Mouse (Mus musculus) lung, embryonic 14.5 days (tissue): ENCODE measurements around the gene Sytl2. TPM values are rescaled to one million over a fixed set of nuclear protein-coding genes. Genes with fewer than 3 reads are reported as not detected.
A peak's percentile ranks its signal among the peaks of the same experiment; 100 is the strongest.

Source experiments
- ATAC-seq: fragments of 200-750 bp; cut with Nextera tagmentation; 2 replicates; pipeline ENCODE4 v1.8.0; 2017; ENCODE audit warnings: mild to moderate bottlenecking, moderate TSS enrichment, moderate library complexity; ENCODE audit not compliant: insufficient read depth
- DNase-seq: peaks from one replicate; pipeline ENCODE4 v3.0.0-alpha.2; 2015
- H3K27ac ChIP-seq: fragments of 300-500 bp; sonication (generic); 2 replicates; pipeline ENCODE4 v1.5.1; 2014; ENCODE audit warnings: low read depth, mild to moderate bottlenecking, moderate library complexity
- H3K27me3 ChIP-seq: fragments of 300-500 bp; sonication (generic); 2 replicates; pipeline ENCODE4 v1.6.1; 2014; ENCODE audit warnings: low read length, control low read depth; ENCODE audit not compliant: insufficient read depth
- H3K36me3 ChIP-seq: fragments of 300-500 bp; sonication (generic); 2 replicates; pipeline ENCODE4 v1.6.1; 2014; ENCODE audit warnings: control low read depth; ENCODE audit not compliant: insufficient read depth
- H3K4me1 ChIP-seq: fragments of 300-500 bp; sonication (generic); 2 replicates; pipeline ENCODE4 v1.6.1; 2014; ENCODE audit warnings: antibody characterized with exemption, control low read depth; ENCODE audit not compliant: insufficient read depth
- H3K4me2 ChIP-seq: fragments of 300-500 bp; sonication (generic); 2 replicates; pipeline ENCODE4 v1.6.1; 2014; ENCODE audit warnings: mild to moderate bottlenecking
- H3K4me3 ChIP-seq: fragments of 300-500 bp; sonication (generic); 2 replicates; pipeline ENCODE4 v1.5.1; 2014; ENCODE audit warnings: low read depth, low read length
- H3K9ac ChIP-seq: fragments of 300-500 bp; sonication (generic); 2 replicates; pipeline ENCODE4 v1.6.1; 2014
- H3K9me3 ChIP-seq: fragments of 300-500 bp; sonication (generic); 2 replicates; pipeline ENCODE4 v1.6.1; 2016; ENCODE audit warnings: low read depth, low read length, control low read depth
- CTCF ChIP-seq: IDR thresholded peaks from 2 replicates; pipeline ENCODE4 v1.5.1; 2016; ENCODE audit warnings: antibody characterized with exemption, low read depth
- WGBS: fragments of 180-500 bp; shearing (Covaris S2); extraction: QIAGEN DNeasy Blood & Tissue Kit; methylation state at CpG from one replicate; pipeline ENCODE4 v1.1.7; 2014; 5-methylcytosine and 5-hydroxymethylcytosine counted together
- polyA plus RNA-seq: library from polyadenylated mRNA; unstranded; fragments of >200 nt; fragmentation: Nextera tagmentation; extraction: Ambion mirVana; gene quantifications from 2 replicates; pipeline ENCODE4 v1.2.1, GENCODE M21; 2014

Gene Sytl2
- polyA plus RNA-seq, 1 experiment from 2014 or later: 4.0 TPM

- Histone ChIP-seq H3K9ac (peak overlapping the region; percentile 98), H3K36me3 (peaks cover 20% of the 10 kb centered on the region), H3K9me3 (no peaks in the 10 kb centered on the region), H3K27me3 (no peaks in the 10 kb centered on the region), H3K4me2 (peak overlapping the region; percentile 98), H3K27ac (peak overlapping the region; percentile 98), H3K4me1 (no peaks in the 10 kb centered on the region), H3K4me3 (peak overlapping the region; percentile 97)
- DNase-seq (peak; percentile 75), ATAC-seq (peak; percentile 72)
- under 1% methylated on average over 123 of the region's 123 CpGs for WGBS
- TF ChIP-seq CTCF: peak; percentile 40
Measured at GRCm38 (mm10) chr7:90443101-90444091, 141.3 kb downstream of the Sytl2 start.

DNA sequence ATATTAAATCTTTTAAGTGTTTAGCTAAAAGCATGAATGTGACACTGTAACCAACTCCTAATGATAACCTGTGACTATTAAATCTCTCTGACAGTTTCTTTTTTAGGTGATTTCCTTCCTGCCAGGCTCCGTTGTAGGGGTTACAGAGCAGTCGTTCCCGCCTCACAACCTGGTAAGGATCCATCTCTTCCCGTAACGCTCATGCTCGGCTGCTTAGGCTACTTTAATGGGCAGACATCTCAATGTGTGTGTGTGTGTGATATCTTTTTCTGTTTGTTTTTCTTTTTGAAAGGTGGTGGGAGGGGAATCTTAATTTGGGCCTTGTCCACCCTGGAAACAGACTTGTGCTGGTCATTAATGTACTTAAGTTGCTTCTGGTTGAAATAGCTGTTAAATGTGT, 142.2 kb downstream of the Sytl2 start:
- WGBS: 0% methylated on average over 6 of the region's 6 CpGs
- Histone ChIP-seq H3K9me3 (no peaks in the 10 kb centered on the region), H3K36me3 (peaks cover 23% of the 10 kb centered on the region), H3K4me2 (peak overlapping the region; percentile 98), H3K9ac (peak overlapping the region; percentile 98), H3K4me3 (peak overlapping the region; percentile 97), H3K4me1 (no peaks in the 10 kb centered on the region), H3K27me3 (no peaks in the 10 kb centered on the region), H3K27ac (no peak overlapping the region)
- TF ChIP-seq CTCF: no peak
- DNase-seq (peak; percentile 39), ATAC-seq (no peak)

DNA sequence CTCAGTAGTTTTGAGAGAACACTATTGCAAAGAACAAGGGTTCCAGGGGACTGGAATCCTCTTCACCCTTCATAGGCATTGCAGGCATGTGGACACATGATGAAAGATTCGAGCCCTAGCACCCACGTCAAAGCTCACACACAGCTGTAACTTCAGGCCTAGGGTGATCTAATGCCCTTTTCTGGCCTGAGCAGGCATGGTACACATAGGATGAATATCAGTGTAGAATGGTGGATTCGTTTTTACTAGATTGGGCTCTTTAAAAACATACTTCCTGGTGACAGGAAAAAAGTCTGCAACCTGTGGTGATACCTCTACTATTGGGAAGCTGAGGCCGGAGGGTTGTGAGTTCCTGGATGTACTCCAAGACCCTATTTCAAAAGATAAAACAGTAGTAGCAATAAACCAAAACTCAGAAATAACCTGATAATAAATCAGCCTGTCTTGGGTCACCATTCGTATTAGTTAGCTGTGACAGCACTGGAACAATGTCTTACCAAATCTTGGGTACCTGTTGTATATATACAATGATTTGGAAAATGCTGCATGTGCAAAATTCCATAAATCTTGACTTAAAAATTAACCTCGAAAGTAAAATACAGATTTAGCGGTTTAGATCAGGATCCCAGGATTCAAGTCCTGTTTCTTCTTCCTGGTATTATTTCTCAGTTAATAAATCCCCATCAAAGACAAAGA, 154.2 kb downstream of the Sytl2 start:
- TF ChIP-seq CTCF: no peak
- WGBS: 22% methylated on average over 7 of the region's 7 CpGs
- Histone ChIP-seq H3K27ac (peak overlapping the region; percentile 83), H3K36me3 (peaks cover 26% of the 10 kb centered on the region), H3K9ac (peak overlapping the region; percentile 61), H3K27me3 (no peaks in the 10 kb centered on the region), H3K4me1 (no peaks in the 10 kb centered on the region), H3K4me2 (peak overlapping the region; percentile 76), H3K9me3 (no peaks in the 10 kb centered on the region), H3K4me3 (peak overlapping the region; percentile 65)
- DNase-seq: no peak
- ATAC-seq: no peak

DNA sequence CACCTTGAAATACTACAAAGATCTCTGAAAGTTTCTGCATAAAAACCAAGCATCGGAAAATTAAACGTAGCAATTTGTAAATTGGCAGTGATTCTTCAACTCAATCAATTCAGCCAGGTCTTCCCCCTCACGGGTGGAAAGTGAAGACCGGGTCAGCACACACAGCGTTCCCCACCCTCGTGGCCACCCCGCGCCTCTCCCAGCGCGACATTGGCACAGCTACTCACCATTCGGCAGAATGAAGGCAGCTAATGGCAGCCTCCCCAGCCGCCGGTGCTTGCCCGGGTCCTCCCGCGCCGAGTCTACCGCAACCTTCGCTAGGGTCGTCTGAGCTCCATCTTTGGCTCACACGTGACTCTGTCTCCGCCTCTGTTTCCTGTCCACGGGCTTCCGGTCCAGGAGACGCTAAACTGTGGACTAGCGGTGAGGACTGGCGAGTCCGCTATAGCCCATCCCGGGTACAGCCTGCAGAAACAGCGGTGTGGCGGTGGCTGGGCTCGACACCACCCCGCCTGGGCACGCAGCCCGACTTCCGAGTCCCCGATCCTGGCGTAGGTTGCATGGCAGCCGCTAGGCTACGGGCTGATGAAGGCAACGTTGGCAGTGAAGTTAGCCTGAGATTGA, 154.9 kb downstream of the Sytl2 start, which contains the start of gene Tmem126a:
Gene Tmem126a, minus strand, starts transcription at position 385 of the 624 bp plus-strand sequence.
- Histone ChIP-seq H3K4me1 (no peaks in the 10 kb centered on the region), H3K4me3 (peak within 1 kb of the TSS; percentile 65), H3K36me3 (peaks cover 19% of the 10 kb centered on the region), H3K27me3 (no peaks in the 10 kb centered on the region), H3K9ac (peak within 1 kb of the TSS; percentile 61), H3K9me3 (no peaks in the 10 kb centered on the region), H3K4me2 (peak within 1 kb of the TSS; percentile 76), H3K27ac (peak within 1 kb of the TSS; percentile 83)
- WGBS: under 1% methylated on average over 41 of the region's 41 CpGs
- DNase-seq (peak; percentile 93), ATAC-seq (peak; percentile 98)
- peak; percentile 60 for TF ChIP-seq CTCF

DNA sequence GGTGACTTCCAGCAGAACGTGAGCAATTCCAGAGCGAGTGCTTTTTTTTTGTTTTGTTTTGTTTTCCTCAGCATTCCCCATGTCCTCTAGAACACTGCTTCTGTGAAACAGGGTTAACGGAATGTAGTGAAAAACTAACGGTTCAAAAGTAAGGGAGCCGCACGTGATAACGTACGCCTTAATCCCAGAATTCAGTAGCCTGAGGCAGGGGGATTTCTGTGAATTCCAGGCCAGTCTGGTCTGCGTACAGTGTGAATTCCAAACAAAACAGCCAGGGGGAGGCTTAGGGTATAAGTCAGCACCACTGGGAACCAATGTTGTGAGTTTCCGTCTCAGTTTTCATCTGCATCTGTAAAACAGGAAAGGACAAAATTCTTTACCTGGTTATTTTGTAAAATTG, 155.5 kb downstream of the Sytl2 start:
- 16% methylated on average over 10 of the region's 10 CpGs for WGBS
- Histone ChIP-seq H3K27ac (peak overlapping the region; percentile 83), H3K4me1 (no peaks in the 10 kb centered on the region), H3K9ac (peak overlapping the region; percentile 61), H3K4me3 (peak overlapping the region; percentile 65), H3K27me3 (no peaks in the 10 kb centered on the region), H3K9me3 (no peaks in the 10 kb centered on the region), H3K4me2 (peak overlapping the region; percentile 76), H3K36me3 (peaks cover 16% of the 10 kb centered on the region)
- ATAC-seq (peak; percentile 72), DNase-seq (peak; percentile 66)
- 0 out of 2 replicates have a peak, but pooled peaks have one; percentile 29 for TF ChIP-seq CTCF

Other genes starting within 250 kb of the Sytl2 start
- 53.6 and 59.9 TPM in 2 replicates for gene Picalm, start 172.0 kb upstream of the Sytl2 start, polyA plus RNA-seq
- gene Ccdc83, start 36.5 kb upstream of the Sytl2 start, polyA plus RNA-seq: not detected in 2 replicates
- 1.5 TPM in 2 replicates for gene Ccdc89, start 124.3 kb downstream of the Sytl2 start, polyA plus RNA-seq
- gene Crebzf, start 140.5 kb downstream of the Sytl2 start, polyA plus RNA-seq: 45.2 and 47.4 TPM in 2 replicates
- gene Tmem126a, start 155.0 kb downstream of the Sytl2 start, polyA plus RNA-seq: 105 and 107 TPM in 2 replicates
- 31.7 and 32.5 TPM in 2 replicates for gene Tmem126b, start 173.7 kb downstream of the Sytl2 start, polyA plus RNA-seq
- 0.25 and 0.37 TPM in 2 replicates for gene Dlg2, start 174.4 kb downstream of the Sytl2 start, polyA plus RNA-seq